Mouse (Mus musculus): ENCODE measurements around the gene Nr2f1.

DNA sequence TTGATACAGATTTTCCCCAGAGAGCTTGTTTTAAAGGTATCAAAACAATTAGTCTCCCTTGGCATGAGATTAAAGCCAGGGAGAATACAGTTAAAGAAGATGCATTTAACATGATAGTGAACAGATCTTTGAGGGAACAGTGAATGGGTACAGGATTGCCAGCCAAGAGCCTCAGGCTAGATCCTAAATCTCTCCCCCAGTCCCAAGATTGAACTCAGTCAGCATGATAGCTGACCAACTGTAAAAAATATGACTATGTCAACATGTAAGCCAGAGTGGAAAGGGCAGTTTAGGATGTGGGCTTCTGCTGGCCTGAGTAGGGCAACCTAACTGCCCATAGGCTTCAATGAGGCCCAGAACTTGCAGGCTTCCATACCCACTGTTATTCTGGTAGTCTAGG lies 5.9 kb upstream of the Nr2f1 start:
- TF ChIP-seq CTCF (IDR thresholded peaks at IDR 0.05; ENCODE audit: low read depth, low read length) (no peak), POLR2A (IDR thresholded peaks at IDR 0.05; ENCODE audit: extremely low read depth, insufficient read depth, low read length) (no peak)
